Mouse (Mus musculus) heart, embryonic 15.5 days (tissue): ENCODE measurements around the gene Sptbn1. TPM values are rescaled to one million over a fixed set of nuclear protein-coding genes. Genes with fewer than 3 reads are reported as not detected.

ENCODE experiments used
- ATAC-seq: fragments of 200-750 bp; cut with Nextera tagmentation; replicated peaks from 2 replicates; pipeline ENCODE4 v1.8.0; 2017; ENCODE audit warnings: low read depth, moderate TSS enrichment; ENCODE audit not compliant: insufficient number of reproducible peaks, insufficient read depth, low FRiP score
- H3K27ac ChIP-seq: fragments of 300-500 bp; sonication (generic); 2 replicates; pipeline ENCODE4 v1.5.1; 2015; ENCODE audit warnings: mild to moderate bottlenecking, inconsistent platforms
- H3K27me3 ChIP-seq: fragments of 300-500 bp; sonication (generic); 2 replicates; pipeline ENCODE4 v1.6.1; 2015; ENCODE audit warnings: inconsistent platforms
- H3K36me3 ChIP-seq: fragments of 300-500 bp; sonication (generic); 2 replicates; pipeline ENCODE4 v1.6.1; 2015; ENCODE audit warnings: mild to moderate bottlenecking, inconsistent platforms
- H3K4me1 ChIP-seq: fragments of 300-500 bp; sonication (generic); replicated peaks from 2 replicates; pipeline ENCODE4 v1.6.1; 2015; ENCODE audit warnings: inconsistent platforms
- H3K4me2 ChIP-seq: fragments of 300-500 bp; sonication (generic); 2 replicates; pipeline ENCODE4 v1.6.1; 2015; ENCODE audit warnings: inconsistent platforms, mild to moderate bottlenecking, moderate library complexity
- H3K4me3 ChIP-seq: fragments of 300-500 bp; sonication (generic); 2 replicates; pipeline ENCODE4 v1.5.1; 2015; ENCODE audit warnings: mild to moderate bottlenecking, inconsistent platforms
- H3K9ac ChIP-seq: fragments of 300-500 bp; sonication (generic); 2 replicates; pipeline ENCODE4 v1.6.1; 2015; ENCODE audit warnings: mild to moderate bottlenecking, inconsistent platforms
- H3K9me3 ChIP-seq: fragments of 300-500 bp; sonication (generic); replicated peaks from 2 replicates; pipeline ENCODE4 v1.6.1; 2016; ENCODE audit warnings: inconsistent platforms
- WGBS: fragments of 180-500 bp; shearing (Covaris S2); methylation state at CpG from one replicate; pipeline ENCODE4 v1.1.7; 2015; ENCODE audit warnings: mixed read lengths; 5-methylcytosine and 5-hydroxymethylcytosine counted together
- polyA plus RNA-seq: library from polyadenylated mRNA; unstranded; fragments of >200 nt; fragmentation: Nextera tagmentation; extraction: Ambion mirVana; gene quantifications from 2 replicates; pipeline ENCODE4 v1.2.1, GENCODE M21; 2015

Sptbn1 gene
- 159 and 163 TPM in 2 replicates for polyA plus RNA-seq

GRCm38 (mm10) chr11:30267892-30268647, at the start of gene Sptbn1:
TSS of gene Sptbn1 (minus strand) at chr11:30268175.
- peak within 1 kb of the TSS; percentile 74 for H3K4me2 ChIP-seq
- H3K4me1 ChIP-seq: peaks cover 22% of the 10 kb centered on the region
- no peaks in the 10 kb centered on the region for H3K27me3 ChIP-seq
- peak; percentile 95 for ATAC-seq
- H3K4me3 ChIP-seq: peak within 1 kb of the TSS; percentile 100
- H3K36me3 ChIP-seq: no peaks in the 10 kb centered on the region
- H3K9me3 ChIP-seq: no peaks in the 10 kb centered on the region
- under 1% methylated on average over 54 of the region's 81 CpGs for WGBS
- H3K9ac ChIP-seq: peak within 1 kb of the TSS; percentile 96
- peak within 1 kb of the TSS; percentile 99 for H3K27ac ChIP-seq

- no peak overlapping the region for H3K27ac ChIP-seq
- H3K27me3 ChIP-seq: no peaks in the 10 kb centered on the region
- H3K4me1 ChIP-seq: peaks cover 31% of the 10 kb centered on the region
- H3K36me3 ChIP-seq: no peaks in the 10 kb centered on the region
- no peak overlapping the region for H3K4me3 ChIP-seq
- ATAC-seq: no peak
- no peak overlapping the region for H3K4me2 ChIP-seq
- no peak overlapping the region for H3K9ac ChIP-seq
- no peaks in the 10 kb centered on the region for H3K9me3 ChIP-seq
Observed at GRCm38 (mm10) chr11:30294279-30294678, 26.3 kb upstream of the Sptbn1 start.

- H3K9me3 ChIP-seq: no peaks in the 10 kb centered on the region
- peak overlapping the region; percentile 77 for H3K27ac ChIP-seq
- no peaks in the 10 kb centered on the region for H3K36me3 ChIP-seq
- H3K4me3 ChIP-seq: no peak overlapping the region
- WGBS: 66% methylated on average over 3 of the region's 3 CpGs
- no peaks in the 10 kb centered on the region for H3K27me3 ChIP-seq
- no peak overlapping the region for H3K4me2 ChIP-seq
- H3K9ac ChIP-seq: no peak overlapping the region
- 0 out of 2 replicates have a peak, but pooled peaks have one; percentile 39 for ATAC-seq
- peaks cover 35% of the 10 kb centered on the region for H3K4me1 ChIP-seq
Observed at GRCm38 (mm10) chr11:30292221-30293160, 24.5 kb upstream of the Sptbn1 start.

GRCm38 (mm10) chr11:30291155-30291554, 23.2 kb upstream of the Sptbn1 start:
- 35% methylated on average over 8 of the region's 8 CpGs for WGBS
- peaks cover 35% of the 10 kb centered on the region for H3K4me1 ChIP-seq
- H3K9me3 ChIP-seq: no peaks in the 10 kb centered on the region
- ATAC-seq: peak; percentile 70; the same call in 1 of the 2 replicates
- peak overlapping the region; percentile 77 for H3K27ac ChIP-seq
- no peaks in the 10 kb centered on the region for H3K27me3 ChIP-seq
- no peak overlapping the region for H3K9ac ChIP-seq
- H3K4me3 ChIP-seq: no peak overlapping the region
- 0 out of 2 replicates have a peak overlapping the region, but pooled peaks have one; percentile 5 for H3K4me2 ChIP-seq
- H3K36me3 ChIP-seq: no peaks in the 10 kb centered on the region

GRCm38 (mm10) chr11:30289470-30290431, 21.8 kb upstream of the Sptbn1 start:
- H3K27me3 ChIP-seq: no peaks in the 10 kb centered on the region
- H3K4me3 ChIP-seq: no peak overlapping the region
- WGBS: 46% methylated on average over 7 of the region's 7 CpGs
- no peaks in the 10 kb centered on the region for H3K9me3 ChIP-seq
- H3K4me2 ChIP-seq: no peak overlapping the region
- ATAC-seq: no peak
- H3K4me1 ChIP-seq: peaks cover 35% of the 10 kb centered on the region
- no peak overlapping the region for H3K27ac ChIP-seq
- no peaks in the 10 kb centered on the region for H3K36me3 ChIP-seq
- H3K9ac ChIP-seq: no peak overlapping the region

GRCm38 (mm10) chr11:30288075-30288474, 20.1 kb upstream of the Sptbn1 start:
- no peak for ATAC-seq
- Histone ChIP-seq H3K4me1 (peaks cover 35% of the 10 kb centered on the region), H3K9ac (no peak overlapping the region), H3K27me3 (no peaks in the 10 kb centered on the region), H3K4me3 (no peak overlapping the region), H3K27ac (no peak overlapping the region), H3K9me3 (no peaks in the 10 kb centered on the region), H3K4me2 (no peak overlapping the region), H3K36me3 (no peaks in the 10 kb centered on the region)
- WGBS: 73% methylated on average over 2 of the region's 2 CpGs

GRCm38 (mm10) chr11:30283710-30284109, 15.7 kb upstream of the Sptbn1 start:
- 50% methylated on average over 2 of the region's 2 CpGs for WGBS
- Histone ChIP-seq H3K9me3 (no peaks in the 10 kb centered on the region), H3K4me2 (no peak overlapping the region), H3K4me3 (no peak overlapping the region), H3K9ac (no peak overlapping the region), H3K4me1 (no peaks in the 10 kb centered on the region), H3K27ac (no peak overlapping the region), H3K27me3 (no peaks in the 10 kb centered on the region), H3K36me3 (no peaks in the 10 kb centered on the region)
- ATAC-seq: no peak

GRCm38 (mm10) chr11:30281096-30281495, 13.1 kb upstream of the Sptbn1 start:
- Histone ChIP-seq H3K27ac (no peak overlapping the region), H3K9me3 (no peaks in the 10 kb centered on the region), H3K4me3 (no peak overlapping the region), H3K4me1 (no peaks in the 10 kb centered on the region), H3K9ac (no peak overlapping the region), H3K27me3 (no peaks in the 10 kb centered on the region), H3K36me3 (no peaks in the 10 kb centered on the region), H3K4me2 (no peak overlapping the region)
- WGBS: 65% methylated on average over 5 of the region's 5 CpGs
- ATAC-seq: no peak

GRCm38 (mm10) chr11:30279278-30279677, 11.3 kb upstream of the Sptbn1 start:
- no peaks in the 10 kb centered on the region for H3K9me3 ChIP-seq
- whole genome bisulfite sequencing: 71% methylated on average over 5 of the region's 5 CpGs
- ATAC-seq: no peak

GRCm38 (mm10) chr11:30275436-30276031, 7.6 kb upstream of the Sptbn1 start:
- WGBS: 32% methylated on average over 3 of the region's 3 CpGs
- Histone ChIP-seq H3K4me2 (no peak overlapping the region), H3K4me3 (no peak overlapping the region), H3K9ac (no peak overlapping the region), H3K4me1 (no peaks in the 10 kb centered on the region), H3K36me3 (no peaks in the 10 kb centered on the region), H3K27ac (no peak overlapping the region), H3K9me3 (no peaks in the 10 kb centered on the region), H3K27me3 (no peaks in the 10 kb centered on the region)
- no peak for ATAC-seq

More at GRCm38 (mm10) chr11:30279278-30279677, 11.3 kb upstream of the Sptbn1 start:
- Histone ChIP-seq H3K4me3 (no peak overlapping the region), H3K27ac (no peak overlapping the region), H3K4me2 (no peak overlapping the region), H3K9ac (no peak overlapping the region), H3K4me1 (no peaks in the 10 kb centered on the region), H3K27me3 (no peaks in the 10 kb centered on the region), H3K36me3 (no peaks in the 10 kb centered on the region)
